Mouse (Mus musculus): ENCODE measurements at regions not wholly inside any gene's neighbourhood (a gene's known extent, or its start where the extent isn't known, plus 50 kb on each side); places are given as distances from the start of the nearest gene placed in this dataset.

DNA sequence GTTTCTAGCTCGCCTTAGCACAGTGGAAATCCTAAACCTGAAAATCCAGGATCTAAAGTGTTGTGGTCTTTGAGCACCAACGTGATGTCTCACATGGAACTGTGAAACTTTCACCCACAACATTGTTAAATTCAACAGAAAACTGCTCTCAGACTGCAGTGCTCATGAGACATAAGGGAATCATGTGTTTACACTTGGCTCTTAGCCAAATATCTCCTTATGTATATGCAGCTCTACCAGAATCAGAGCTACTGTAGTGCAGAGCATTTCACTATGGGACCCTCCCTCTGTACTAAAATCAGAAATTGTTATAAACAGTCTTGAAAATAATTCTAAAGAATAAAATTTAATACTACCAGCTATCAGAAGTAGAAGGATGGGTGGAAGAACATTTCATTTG lies 778.8 kb upstream of the Fam84a start:
- DNase-seq (ENCODE audit: low read depth, low spot score) = no peak

DNA sequence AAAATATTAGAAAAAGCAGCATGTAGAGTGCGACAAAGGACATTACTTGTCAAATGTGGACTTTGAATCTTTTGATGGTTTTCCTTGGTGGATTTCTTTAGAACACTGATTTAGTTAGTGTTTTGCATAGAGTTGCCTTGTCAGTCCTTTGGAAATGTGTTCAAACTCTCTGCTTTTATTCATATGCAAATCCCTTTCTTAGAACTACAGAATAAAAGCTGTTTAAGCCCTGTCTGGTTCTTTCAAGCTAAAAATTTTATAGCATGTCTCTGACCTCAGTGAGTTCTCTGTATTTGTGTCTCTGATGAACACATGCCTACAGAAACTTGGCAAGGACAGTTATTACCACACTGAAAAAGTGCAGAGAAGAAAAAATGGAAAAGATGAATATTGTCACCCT lies 775.7 kb upstream of the Fam84a start:
- peak; percentile 4 for DNase-seq (ENCODE audit: low read depth, low spot score)

DNA sequence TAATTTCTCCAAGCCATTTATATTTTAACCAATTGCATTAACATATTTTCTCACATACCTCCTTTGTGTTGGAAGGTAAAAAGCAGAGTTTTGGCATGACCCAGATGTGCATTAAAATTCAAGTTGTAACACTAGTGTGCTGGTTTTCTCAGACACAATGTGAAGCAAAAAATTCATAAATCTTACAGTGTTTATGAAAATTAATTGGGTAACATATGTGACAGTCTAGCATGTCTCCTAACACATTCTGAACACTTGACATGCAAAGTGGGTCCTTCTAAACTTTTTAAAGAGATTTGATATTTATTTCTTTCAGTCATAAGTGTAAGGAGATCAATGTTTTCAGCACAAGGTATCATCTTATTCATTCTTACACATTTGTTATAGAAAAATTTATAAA lies 771.9 kb upstream of the Fam84a start:
- DNase-seq (ENCODE audit: low read depth, low spot score) = no peak

DNA sequence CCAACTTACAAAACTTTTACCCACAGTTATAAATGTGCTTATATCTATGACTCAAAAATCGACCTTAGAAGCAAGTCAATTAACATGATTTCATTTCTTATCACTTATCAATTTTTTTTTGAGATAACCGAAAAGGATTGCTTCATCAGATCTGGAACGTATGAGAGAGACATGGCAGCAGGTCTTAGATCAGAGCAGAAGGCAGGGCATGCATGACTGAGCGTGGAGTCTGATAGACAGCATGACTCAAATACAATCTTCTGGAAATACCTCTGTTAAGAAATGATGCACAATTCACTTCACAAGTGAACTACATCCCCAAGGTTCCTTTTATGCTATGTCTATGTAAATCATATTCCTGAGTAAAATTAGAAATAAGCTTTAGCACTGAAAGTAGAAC lies 760.1 kb upstream of the Fam84a start:
- no peak for DNase-seq (ENCODE audit: low read depth, low spot score)

DNA sequence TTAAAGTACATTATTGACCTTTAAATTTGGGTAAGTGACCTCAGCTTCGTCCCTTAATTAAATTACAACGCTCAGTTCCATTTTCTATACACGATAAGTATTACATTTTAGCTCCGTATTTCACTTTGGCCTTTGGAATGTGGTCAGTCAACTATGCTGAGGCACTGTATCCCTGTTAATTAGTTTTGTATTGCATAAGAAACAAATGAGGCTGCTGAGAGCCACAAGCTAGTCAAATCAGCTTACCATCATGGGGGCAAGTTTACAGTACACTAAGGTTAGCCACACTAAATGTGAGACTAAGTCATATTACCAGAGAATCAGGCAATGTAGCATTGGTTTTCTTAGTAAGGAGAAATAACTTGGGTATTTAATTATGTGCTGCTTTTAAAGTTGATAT lies 731.3 kb upstream of the Fam84a start:
- no peak for DNase-seq (ENCODE audit: low read depth, low spot score)

- DNase-seq (ENCODE audit: low read depth, low spot score) = no peak
These were observed 728.6 kb upstream of the Fam84a start for GRCm38 (mm10) chr12:14880458-14880857.

DNA sequence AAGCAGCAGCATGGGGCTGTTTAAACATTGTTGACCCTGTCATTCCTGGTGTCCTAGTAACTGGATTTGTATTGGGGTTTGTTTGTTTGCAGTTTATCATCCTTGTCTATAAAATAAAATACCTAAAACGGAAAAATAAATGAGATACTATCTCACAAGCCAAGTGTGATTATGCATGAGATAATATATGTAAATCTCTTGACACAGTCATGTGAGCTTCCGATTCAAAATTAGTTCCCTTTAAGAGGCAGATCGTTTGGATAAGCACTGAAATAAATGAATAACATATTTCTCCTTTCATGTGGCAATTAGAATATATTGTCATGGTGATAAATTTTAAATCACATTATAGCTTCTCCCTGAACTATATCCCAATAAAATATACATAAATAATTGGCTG lies 723.4 kb upstream of the Fam84a start:
- no peak for DNase-seq (ENCODE audit: low read depth, low spot score)

GRCm38 (mm10) chr12:14871336-14871910 lies 719.6 kb upstream of the Fam84a start:
- DNase-seq (ENCODE audit: low read depth, low spot score) = no peak

GRCm38 (mm10) chr12:14859809-14860570 lies 708.1 kb upstream of the Fam84a start:
- no peak for DNase-seq (ENCODE audit: low read depth, low spot score)

- no peak for DNase-seq (ENCODE audit: low read depth, low spot score)
These were observed 707.2 kb upstream of the Fam84a start for GRCm38 (mm10) chr12:14859057-14859456.

- DNase-seq (ENCODE audit: low read depth, low spot score) = no peak
These were observed 683.7 kb upstream of the Fam84a start for GRCm38 (mm10) chr12:14835510-14835909.

All from ES-CJ7 (cell line).